Mouse (Mus musculus): ENCODE measurements around the gene Spsb2. TPM values are rescaled to one million over a fixed set of nuclear protein-coding genes. Genes with fewer than 3 reads are reported as not detected.

The Spsb2 gene
- polyA plus RNA-seq, 1 experiment from 2014 or later: 27.4 TPM

GRCm38 (mm10) chr6:124805341-124806321 lies 2.8 kb upstream of the Spsb2 start:
- 2% methylated on average over 34 of the region's 34 CpGs for WGBS
- peak; percentile 54 for TF ChIP-seq CTCF (IDR thresholded peaks at IDR 0.05; ENCODE audit: low read depth)
- Histone ChIP-seq H3K4me1 (replicated peaks; ENCODE audit: insufficient read depth, low read length) (peaks cover 15% of the 10 kb centered on the region; the same call in 1 of the 2 replicates), H3K36me3 (ENCODE audit: insufficient read depth, low read length) (no peaks in the 10 kb centered on the region), H3K9me3 (replicated peaks; ENCODE audit: low read length) (no peaks in the 10 kb centered on the region), H3K9ac (ENCODE audit: low read depth, low read length) (peak overlapping the region; percentile 57), H3K4me3 (replicated peaks; ENCODE audit: low read depth, low read length) (peak overlapping the region; percentile 38), H3K4me2 (ENCODE audit: low read length) (peak overlapping the region; percentile 69), H3K27me3 (ENCODE audit: insufficient read depth, low read length) (no peaks in the 10 kb centered on the region), H3K27ac (peak overlapping the region; percentile 94)
- DNase-seq (ENCODE audit: low spot score): peak; percentile 96
- peak; percentile 84 for ATAC-seq (replicated peaks; ENCODE audit: low FRiP score, low read depth)

GRCm38 (mm10) chr6:124806446-124807140 lies 1.9 kb upstream of the Spsb2 start:
- Histone ChIP-seq H3K4me2 (ENCODE audit: low read length) (peak overlapping the region; percentile 69), H3K27me3 (ENCODE audit: insufficient read depth, low read length) (no peaks in the 10 kb centered on the region), H3K4me3 (replicated peaks; ENCODE audit: low read depth, low read length) (peak overlapping the region; percentile 38; the same call in 1 of the 2 replicates), H3K4me1 (replicated peaks; ENCODE audit: insufficient read depth, low read length) (peaks cover 15% of the 10 kb centered on the region; the same call in 1 of the 2 replicates), H3K36me3 (ENCODE audit: insufficient read depth, low read length) (peaks cover under 1% of the 10 kb centered on the region; the same call in 1 of the 2 replicates), H3K27ac (peak overlapping the region; percentile 94), H3K9ac (ENCODE audit: low read depth, low read length) (peak overlapping the region; percentile 18; the same call in 1 of the 2 replicates), H3K9me3 (replicated peaks; ENCODE audit: low read length) (no peaks in the 10 kb centered on the region)
- TF ChIP-seq CTCF (IDR thresholded peaks at IDR 0.05; ENCODE audit: low read depth): no peak
- DNase-seq (ENCODE audit: low spot score) (no peak), ATAC-seq (replicated peaks; ENCODE audit: low FRiP score, low read depth) (no peak)
- 74% methylated on average over 7 of the region's 7 CpGs for WGBS

DNA sequence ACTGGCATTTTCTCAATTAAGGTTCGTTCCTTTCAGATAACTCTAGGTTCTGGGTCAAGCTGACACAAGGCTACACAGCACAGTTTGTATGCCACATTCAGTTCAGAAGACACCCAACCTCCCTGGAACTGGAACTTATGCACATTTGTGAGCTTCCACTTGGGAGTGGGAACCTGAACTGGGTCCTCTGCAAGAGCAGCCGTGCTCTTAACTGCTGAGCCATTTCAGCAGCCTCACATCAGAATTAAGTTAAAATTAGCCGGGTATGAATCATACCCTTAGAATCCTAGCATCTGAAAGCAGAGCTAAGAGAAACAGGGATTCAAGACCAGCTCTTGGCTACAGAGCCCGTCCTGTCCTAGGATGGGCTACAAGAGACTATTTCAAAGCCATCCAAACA lies 1.1 kb upstream of the Spsb2 start:
- H3K27me3 ChIP-seq (ENCODE audit: insufficient read depth, low read length): no peaks in the 10 kb centered on the region
- DNase-seq (ENCODE audit: low spot score) (no peak), ATAC-seq (replicated peaks; ENCODE audit: low FRiP score, low read depth) (no peak)
- 85% methylated on average over 4 of the region's 4 CpGs for WGBS
- no peak overlapping the region for H3K27ac ChIP-seq
- H3K4me3 ChIP-seq (replicated peaks; ENCODE audit: low read depth, low read length): no peak overlapping the region
- no peak overlapping the region for H3K9ac ChIP-seq (ENCODE audit: low read depth, low read length)
- H3K9me3 ChIP-seq (replicated peaks; ENCODE audit: low read length): no peaks in the 10 kb centered on the region
- H3K4me2 ChIP-seq (ENCODE audit: low read length): no peak overlapping the region
- H3K36me3 ChIP-seq (ENCODE audit: insufficient read depth, low read length): peaks cover 6% of the 10 kb centered on the region; the same call in 1 of the 2 replicates
- TF ChIP-seq CTCF (IDR thresholded peaks at IDR 0.05; ENCODE audit: low read depth): no peak
- peaks cover 21% of the 10 kb centered on the region; the same call in 1 of the 2 replicates for H3K4me1 ChIP-seq (replicated peaks; ENCODE audit: insufficient read depth, low read length)

DNA sequence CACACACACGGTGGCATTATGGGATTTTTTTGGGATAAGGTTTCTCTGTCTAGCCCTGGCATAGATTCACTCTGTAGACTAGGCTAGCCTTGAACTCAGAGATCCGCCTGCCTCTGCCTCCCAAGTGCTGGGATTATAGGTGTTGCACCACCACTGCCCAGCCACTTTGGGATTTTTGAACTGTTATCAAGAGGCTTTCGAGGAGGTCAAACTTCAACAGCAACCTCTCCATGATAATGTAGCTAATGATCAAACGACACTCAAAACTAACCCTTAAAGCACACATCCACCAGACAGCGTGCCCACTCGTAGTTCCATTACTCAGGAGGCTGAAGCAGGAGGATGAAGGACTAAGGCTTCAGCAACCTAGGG lies 489 bp upstream of the Spsb2 start:
- no peaks in the 10 kb centered on the region for H3K27me3 ChIP-seq (ENCODE audit: insufficient read depth, low read length)
- peak overlapping the region; percentile 64; the same call in 1 of the 2 replicates for H3K4me3 ChIP-seq (replicated peaks; ENCODE audit: low read depth, low read length)
- H3K9me3 ChIP-seq (replicated peaks; ENCODE audit: low read length): no peaks in the 10 kb centered on the region
- peak overlapping the region; percentile 95 for H3K27ac ChIP-seq
- peaks cover 6% of the 10 kb centered on the region; the same call in 1 of the 2 replicates for H3K36me3 ChIP-seq (ENCODE audit: insufficient read depth, low read length)
- 0 out of 2 replicates have a peak overlapping the region, but pooled peaks have one; percentile 72 for H3K9ac ChIP-seq (ENCODE audit: low read depth, low read length)
- peaks cover 27% of the 10 kb centered on the region; the same call in 1 of the 2 replicates for H3K4me1 ChIP-seq (replicated peaks; ENCODE audit: insufficient read depth, low read length)
- ATAC-seq (replicated peaks; ENCODE audit: low FRiP score, low read depth) (no peak), DNase-seq (ENCODE audit: low spot score) (no peak)
- no peak for TF ChIP-seq CTCF (IDR thresholded peaks at IDR 0.05; ENCODE audit: low read depth)
- 70% methylated on average over 6 of the region's 6 CpGs for WGBS
- peak overlapping the region; percentile 99 for H3K4me2 ChIP-seq (ENCODE audit: low read length)

- H3K9ac ChIP-seq (ENCODE audit: low read depth, low read length): peak overlapping the region; percentile 72
- peak; percentile 90 for DNase-seq (ENCODE audit: low spot score)
- under 1% methylated on average over 35 of the region's 35 CpGs for WGBS
- H3K4me1 ChIP-seq (replicated peaks; ENCODE audit: insufficient read depth, low read length): peaks cover 28% of the 10 kb centered on the region; the same call in 1 of the 2 replicates
- peak overlapping the region; percentile 64 for H3K4me3 ChIP-seq (replicated peaks; ENCODE audit: low read depth, low read length)
- TF ChIP-seq CTCF (IDR thresholded peaks at IDR 0.05; ENCODE audit: low read depth): peak; percentile 84
- peak overlapping the region; percentile 99 for H3K4me2 ChIP-seq (ENCODE audit: low read length)
- H3K27ac ChIP-seq: peak overlapping the region; percentile 95
- H3K27me3 ChIP-seq (ENCODE audit: insufficient read depth, low read length): no peaks in the 10 kb centered on the region
- peaks cover 6% of the 10 kb centered on the region; the same call in 1 of the 2 replicates for H3K36me3 ChIP-seq (ENCODE audit: insufficient read depth, low read length)
- ATAC-seq (replicated peaks; ENCODE audit: low FRiP score, low read depth): peak; percentile 12
- no peaks in the 10 kb centered on the region for H3K9me3 ChIP-seq (replicated peaks; ENCODE audit: low read length)
Measured at GRCm38 (mm10) chr6:124809052-124809774, 752 bp downstream of the Spsb2 start.
